Mouse (Mus musculus) neural tube, embryonic 15.5 days (tissue): ENCODE results near the gene Gm20388. TPM values are rescaled to one million over a fixed set of nuclear protein-coding genes. Genes with fewer than 3 reads are reported as not detected.

ENCODE experiments used
- ATAC-seq: fragments of 200-750 bp; cut with Nextera tagmentation; 2 replicates; pipeline ENCODE4 v1.8.0; 2017; ENCODE audit warnings: mild to moderate bottlenecking, moderate TSS enrichment, moderate library complexity; ENCODE audit not compliant: low FRiP score
- H3K27ac ChIP-seq: fragments of 300-500 bp; sonication (generic); replicated peaks from 2 replicates; pipeline ENCODE4 v1.5.1; 2015; ENCODE audit warnings: mild to moderate bottlenecking, inconsistent platforms
- H3K27me3 ChIP-seq: fragments of 300-500 bp; sonication (generic); replicated peaks from 2 replicates; pipeline ENCODE4 v1.6.1; 2015; ENCODE audit warnings: inconsistent platforms
- H3K36me3 ChIP-seq: fragments of 300-500 bp; sonication (generic); 2 replicates; pipeline ENCODE4 v1.6.1; 2015; ENCODE audit warnings: inconsistent platforms
- H3K4me1 ChIP-seq: fragments of 300-500 bp; sonication (generic); 2 replicates; pipeline ENCODE4 v1.6.1; 2015; ENCODE audit warnings: inconsistent platforms
- H3K4me2 ChIP-seq: fragments of 300-500 bp; sonication (generic); 2 replicates; pipeline ENCODE4 v1.6.1; 2015; ENCODE audit warnings: inconsistent platforms, mild to moderate bottlenecking, moderate library complexity
- H3K4me3 ChIP-seq: fragments of 300-500 bp; sonication (generic); replicated peaks from 2 replicates; pipeline ENCODE4 v1.5.1; 2015; ENCODE audit warnings: mild to moderate bottlenecking, inconsistent platforms
- H3K9ac ChIP-seq: fragments of 300-500 bp; sonication (generic); replicated peaks from 2 replicates; pipeline ENCODE4 v1.6.1; 2015; ENCODE audit warnings: mild to moderate bottlenecking, inconsistent platforms
- H3K9me3 ChIP-seq: fragments of 300-500 bp; sonication (generic); replicated peaks from 2 replicates; pipeline ENCODE4 v1.6.1; 2016; ENCODE audit warnings: inconsistent platforms
- WGBS: fragments of 180-500 bp; shearing (Covaris S2); methylation state at CpG from one replicate; pipeline ENCODE4 v1.1.7; 2015; ENCODE audit warnings: mixed read lengths; 5-methylcytosine and 5-hydroxymethylcytosine counted together
- polyA plus RNA-seq: library from polyadenylated mRNA; unstranded; fragments of >200 nt; fragmentation: Nextera tagmentation; extraction: Ambion mirVana; gene quantifications from 2 replicates; pipeline ENCODE4 v1.2.1, GENCODE M21; 2015

Gene Gm20388
- polyA plus RNA-seq, 1 experiment from 2014 or later: not detected

GRCm38 (mm10) chr8:120407701-120408240 lies 497.1 kb downstream of the Gm20388 start:
- ATAC-seq: no peak
- H3K4me1 ChIP-seq: peaks cover 57% of the 10 kb centered on the region
- no peak overlapping the region for H3K4me3 ChIP-seq
- no peaks in the 10 kb centered on the region for H3K9me3 ChIP-seq
- 16% methylated on average over 9 of the region's 9 CpGs for WGBS
- no peaks in the 10 kb centered on the region for H3K36me3 ChIP-seq
- H3K27ac ChIP-seq: 0 out of 2 replicates have a peak overlapping the region, but pooled peaks have one; percentile 15
- no peak overlapping the region for H3K9ac ChIP-seq
- H3K27me3 ChIP-seq: 0 out of 2 replicates have a peak, but pooled peaks cover 5% of the 10 kb centered on the region
- H3K4me2 ChIP-seq: no peak overlapping the region

DNA sequence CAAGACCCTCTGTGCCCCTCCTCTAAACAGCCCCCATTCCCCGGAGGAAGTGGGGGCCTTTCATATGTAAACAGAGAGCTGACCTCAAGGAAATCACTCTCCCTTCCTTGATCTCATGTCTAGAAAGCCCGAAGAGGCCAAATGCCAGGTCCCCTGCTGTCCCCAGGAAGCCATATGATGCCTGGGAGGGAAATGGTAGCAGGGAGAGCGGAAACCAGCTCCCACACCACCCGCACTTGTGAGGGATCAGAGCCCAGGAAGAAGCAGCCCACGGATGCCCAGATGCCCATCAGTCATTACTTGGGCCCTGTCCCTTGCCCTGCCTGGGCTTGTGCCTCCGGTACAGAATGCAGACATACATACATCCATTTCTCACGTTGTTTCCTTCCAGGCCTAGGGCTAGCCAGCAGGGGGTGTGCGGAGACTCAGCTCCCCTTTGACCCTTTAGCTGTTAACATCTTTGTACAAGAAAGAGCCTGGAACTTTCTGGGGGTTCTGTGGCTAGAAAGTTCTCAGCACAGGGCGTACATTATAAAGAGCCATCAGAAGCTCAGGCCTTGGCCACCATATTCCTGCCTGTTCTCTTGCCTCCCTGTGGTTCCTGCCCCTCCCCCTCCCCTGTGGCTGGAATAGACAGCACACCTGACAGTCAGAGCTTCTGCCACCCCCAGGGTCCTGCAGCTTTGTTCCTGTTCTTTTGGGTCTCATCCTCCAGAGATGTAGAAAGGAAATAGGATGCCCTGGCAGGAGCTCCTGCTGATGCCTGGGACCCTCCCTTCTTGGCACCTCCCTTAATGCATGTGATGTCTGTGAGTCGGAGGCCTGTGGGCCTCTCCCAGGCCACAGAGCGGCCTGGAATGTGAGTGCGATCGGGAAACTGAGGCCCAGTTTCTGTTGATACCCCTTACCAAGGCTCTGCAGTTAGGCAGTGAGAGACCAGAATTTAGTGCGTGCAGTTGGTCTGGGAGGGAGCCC lies 497.9 kb downstream of the Gm20388 start:
- peaks cover 65% of the 10 kb centered on the region for H3K4me1 ChIP-seq
- H3K9me3 ChIP-seq: no peaks in the 10 kb centered on the region
- no peak for ATAC-seq
- no peak overlapping the region for H3K4me3 ChIP-seq
- 0 out of 2 replicates have a peak, but pooled peaks cover 5% of the 10 kb centered on the region for H3K27me3 ChIP-seq
- H3K9ac ChIP-seq: no peak overlapping the region
- WGBS: 35% methylated on average over 14 of the region's 14 CpGs
- H3K27ac ChIP-seq: 0 out of 2 replicates have a peak overlapping the region, but pooled peaks have one; percentile 15
- no peaks in the 10 kb centered on the region for H3K36me3 ChIP-seq
- no peak overlapping the region for H3K4me2 ChIP-seq

DNA sequence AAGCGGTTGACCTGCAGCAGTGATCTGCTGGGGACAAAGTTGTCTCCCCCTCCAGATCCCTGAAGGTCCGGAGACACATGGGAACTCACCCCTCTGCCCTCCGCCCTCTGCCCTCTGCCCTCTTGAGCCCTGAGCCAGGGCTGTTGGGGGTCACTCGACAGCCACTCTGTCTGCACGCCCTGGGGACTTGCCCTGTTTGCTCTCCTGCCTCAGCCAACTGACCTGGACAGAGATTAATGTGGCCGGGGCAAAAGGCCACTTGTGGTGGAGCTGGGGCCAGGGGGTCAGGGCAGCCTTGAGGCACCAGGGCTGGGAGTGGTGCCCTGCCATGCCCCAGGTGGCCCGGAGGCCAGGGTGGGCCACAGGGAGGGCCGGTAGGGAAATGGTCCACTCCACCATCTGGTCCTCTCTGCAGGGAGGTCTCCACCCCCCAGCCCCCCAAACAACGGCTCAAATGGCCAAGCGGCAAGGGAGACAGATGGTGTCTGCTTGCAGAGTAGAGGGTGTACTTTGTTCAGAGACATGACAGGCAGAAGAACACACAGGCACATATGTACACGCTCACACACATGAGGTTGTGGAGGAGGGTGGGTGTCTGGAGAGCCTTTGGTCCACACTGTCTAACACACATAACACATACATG lies 498.9 kb downstream of the Gm20388 start:
- H3K4me1 ChIP-seq: peaks cover 69% of the 10 kb centered on the region
- no peak overlapping the region for H3K4me3 ChIP-seq
- no peaks in the 10 kb centered on the region for H3K9me3 ChIP-seq
- H3K27ac ChIP-seq: no peak overlapping the region
- H3K4me2 ChIP-seq: no peak overlapping the region
- 37% methylated on average over 11 of the region's 11 CpGs for WGBS
- no peak for ATAC-seq
- H3K9ac ChIP-seq: no peak overlapping the region
- no peaks in the 10 kb centered on the region for H3K36me3 ChIP-seq
- 0 out of 2 replicates have a peak, but pooled peaks cover 5% of the 10 kb centered on the region for H3K27me3 ChIP-seq

- Histone ChIP-seq H3K27me3 (0 out of 2 replicates have a peak, but pooled peaks cover 5% of the 10 kb centered on the region), H3K27ac (0 out of 2 replicates have a peak overlapping the region, but pooled peaks have one; percentile 18), H3K4me3 (no peak overlapping the region), H3K9ac (0 out of 2 replicates have a peak overlapping the region, but pooled peaks have one; percentile 14), H3K4me2 (no peak overlapping the region), H3K4me1 (peaks cover 76% of the 10 kb centered on the region), H3K36me3 (no peaks in the 10 kb centered on the region), H3K9me3 (no peaks in the 10 kb centered on the region)
- 22% methylated on average over 14 of the region's 14 CpGs for WGBS
- no peak for ATAC-seq
Measured at GRCm38 (mm10) chr8:120411059-120411458, 500.4 kb downstream of the Gm20388 start.

GRCm38 (mm10) chr8:120411862-120412261 lies 501.2 kb downstream of the Gm20388 start:
- H3K27me3 ChIP-seq: 0 out of 2 replicates have a peak, but pooled peaks cover 5% of the 10 kb centered on the region
- no peak overlapping the region for H3K4me2 ChIP-seq
- peaks cover 84% of the 10 kb centered on the region for H3K4me1 ChIP-seq
- no peak overlapping the region for H3K27ac ChIP-seq
- H3K9ac ChIP-seq: no peak overlapping the region
- no peaks in the 10 kb centered on the region for H3K36me3 ChIP-seq
- H3K9me3 ChIP-seq: no peaks in the 10 kb centered on the region
- WGBS: 52% methylated on average over 8 of the region's 8 CpGs
- no peak overlapping the region for H3K4me3 ChIP-seq
- ATAC-seq: no peak

- 90% methylated on average over 4 of the region's 4 CpGs for WGBS
- no peak overlapping the region for H3K4me2 ChIP-seq
- H3K9me3 ChIP-seq: no peaks in the 10 kb centered on the region
- H3K36me3 ChIP-seq: no peaks in the 10 kb centered on the region
- ATAC-seq: no peak
- no peak overlapping the region for H3K9ac ChIP-seq
- peak overlapping the region; percentile 70; the same call in 1 of the 2 replicates for H3K27ac ChIP-seq
- H3K27me3 ChIP-seq: 0 out of 2 replicates have a peak, but pooled peaks cover 5% of the 10 kb centered on the region
- peaks cover 89% of the 10 kb centered on the region for H3K4me1 ChIP-seq
- no peak overlapping the region for H3K4me3 ChIP-seq
Measured at GRCm38 (mm10) chr8:120412357-120412756, 501.7 kb downstream of the Gm20388 start.

GRCm38 (mm10) chr8:120412911-120413625 lies 502.4 kb downstream of the Gm20388 start:
- no peak overlapping the region for H3K4me3 ChIP-seq
- peak overlapping the region; percentile 70 for H3K27ac ChIP-seq
- H3K36me3 ChIP-seq: no peaks in the 10 kb centered on the region
- 0 out of 2 replicates have a peak, but pooled peaks cover 5% of the 10 kb centered on the region for H3K27me3 ChIP-seq
- H3K4me1 ChIP-seq: peaks cover 91% of the 10 kb centered on the region
- no peaks in the 10 kb centered on the region for H3K9me3 ChIP-seq
- H3K9ac ChIP-seq: no peak overlapping the region
- H3K4me2 ChIP-seq: peak overlapping the region; percentile 2; the same call in 1 of the 2 replicates
- 36% methylated on average over 29 of the region's 29 CpGs for WGBS
- no peak for ATAC-seq

DNA sequence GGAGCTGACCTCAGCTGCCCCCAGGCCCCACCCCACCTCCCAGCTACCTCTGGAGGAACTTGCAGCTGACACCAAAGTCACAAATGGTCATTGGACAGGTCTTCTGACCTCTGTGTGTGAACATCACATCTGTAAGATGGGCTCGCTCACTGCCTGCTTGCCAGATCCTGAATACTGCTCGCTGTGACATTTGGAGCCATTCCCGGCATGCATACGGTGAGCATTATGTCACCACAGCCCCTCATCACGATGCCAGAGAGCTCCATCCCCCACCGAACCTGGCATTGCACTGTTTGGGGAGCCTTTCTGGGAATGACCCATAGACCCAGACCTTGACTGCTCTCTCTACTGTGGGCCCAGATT lies 503.0 kb downstream of the Gm20388 start:
- no peak for ATAC-seq
- peaks cover 88% of the 10 kb centered on the region for H3K4me1 ChIP-seq
- H3K36me3 ChIP-seq: no peaks in the 10 kb centered on the region
- 52% methylated on average over 6 of the region's 6 CpGs for WGBS
- H3K9ac ChIP-seq: no peak overlapping the region
- H3K4me3 ChIP-seq: no peak overlapping the region
- H3K27ac ChIP-seq: peak overlapping the region; percentile 70
- no peak overlapping the region for H3K4me2 ChIP-seq
- H3K9me3 ChIP-seq: no peaks in the 10 kb centered on the region
- H3K27me3 ChIP-seq: 0 out of 2 replicates have a peak, but pooled peaks cover 5% of the 10 kb centered on the region

DNA sequence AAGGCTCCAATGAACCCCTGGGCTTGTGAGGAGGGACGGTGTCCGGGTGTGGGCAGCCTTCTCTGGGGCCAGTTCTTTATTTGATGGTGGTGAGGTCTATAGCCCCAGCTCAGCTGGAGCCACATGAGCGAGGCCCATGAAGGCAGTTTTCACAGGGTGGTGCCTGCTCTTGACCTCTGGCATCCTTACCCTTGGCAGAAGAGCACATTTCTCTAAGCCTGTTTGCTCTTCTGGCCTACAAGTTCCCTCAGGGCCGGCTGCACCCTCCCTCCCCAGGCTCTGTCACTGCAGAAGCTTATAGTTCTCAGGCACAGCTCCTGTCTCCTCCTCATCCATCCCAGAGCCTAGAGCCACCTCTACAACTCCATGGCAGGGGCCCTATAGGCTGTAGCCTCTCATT lies 503.6 kb downstream of the Gm20388 start:
- Histone ChIP-seq H3K4me3 (no peak overlapping the region), H3K27me3 (0 out of 2 replicates have a peak, but pooled peaks cover 5% of the 10 kb centered on the region), H3K9me3 (no peaks in the 10 kb centered on the region), H3K4me2 (no peak overlapping the region), H3K36me3 (no peaks in the 10 kb centered on the region), H3K4me1 (peaks cover 84% of the 10 kb centered on the region), H3K9ac (no peak overlapping the region), H3K27ac (peak overlapping the region; percentile 70; the same call in 1 of the 2 replicates)
- ATAC-seq: no peak
- WGBS: 67% methylated on average over 4 of the region's 4 CpGs

- Histone ChIP-seq H3K27ac (no peak overlapping the region; the same call in 1 of the 2 replicates), H3K27me3 (no peaks in the 10 kb centered on the region), H3K9ac (no peak overlapping the region), H3K4me3 (no peak overlapping the region), H3K9me3 (no peaks in the 10 kb centered on the region), H3K4me2 (no peak overlapping the region), H3K4me1 (peaks cover 83% of the 10 kb centered on the region), H3K36me3 (no peaks in the 10 kb centered on the region)
- WGBS: 59% methylated on average over 9 of the region's 11 CpGs
- no peak for ATAC-seq
Measured at GRCm38 (mm10) chr8:120415474-120415873, 504.8 kb downstream of the Gm20388 start.

DNA sequence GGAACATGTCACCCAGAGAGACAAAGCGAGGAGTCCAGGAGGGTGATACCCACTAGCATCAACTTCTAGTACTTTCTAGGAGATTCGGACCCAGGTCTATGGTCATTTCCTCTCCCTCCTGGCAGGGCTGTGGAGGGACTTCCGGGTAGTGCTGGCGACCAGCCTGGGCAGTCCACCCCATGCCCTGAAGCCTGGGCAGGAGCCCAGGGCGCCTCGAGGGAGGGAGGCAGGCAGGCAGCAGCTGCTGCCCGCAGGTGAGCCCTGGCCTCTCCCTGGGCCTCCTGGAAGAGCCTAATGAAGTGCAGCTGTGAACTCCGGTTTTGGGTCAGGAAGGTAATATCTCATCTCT lies 505.5 kb downstream of the Gm20388 start:
- H3K4me2 ChIP-seq: peak overlapping the region; percentile 38
- H3K4me1 ChIP-seq: peaks cover 82% of the 10 kb centered on the region
- H3K4me3 ChIP-seq: no peak overlapping the region
- H3K27me3 ChIP-seq: no peaks in the 10 kb centered on the region
- ATAC-seq: no peak
- 28% methylated on average over 8 of the region's 8 CpGs for WGBS
- H3K9me3 ChIP-seq: no peaks in the 10 kb centered on the region
- H3K36me3 ChIP-seq: no peaks in the 10 kb centered on the region
- no peak overlapping the region for H3K9ac ChIP-seq
- peak overlapping the region; percentile 89 for H3K27ac ChIP-seq
